ENCODE assay signal across 9 mouse cellular contexts in genomic region chr6:51709340-51710067, GRCm38 (mm10).
A peak's percentile ranks its signal among the peaks of the same experiment; 100 is the strongest.
DNase-seq lines count a peak whose midpoint lies in the region; ATAC-seq and TF ChIP-seq lines count a peak whose summit lies in the region.
"Had no signal": no experiment of that assay in that cellular context is flagged by ENCODE, and none has a peak within 500 bp of the region (broad histone marks: within the 10 kb centered on the region; RNA-seq: fewer than 3 reads in every experiment).

No protein-coding gene starts in this region.

- H3K4me2 ChIP-seq in hindbrain, embryonic 12.5 days (replicated peaks) = no peak overlapping the region
- H3K4me2 ChIP-seq in hindbrain, embryonic 11.5 days (replicated peaks; ENCODE audit: low read depth, low read length) = no peak overlapping the region
- H3K4me2 ChIP-seq in hindbrain, embryonic 16.5 days (ENCODE audit: low read length) = no peak overlapping the region
- no peak overlapping the region for H3K4me2 ChIP-seq in stomach, postnatal 0 days (replicated peaks; ENCODE audit: low read depth)

- H3K36me3 ChIP-seq in hindbrain, embryonic 12.5 days = no peaks in the 10 kb centered on the region
- H3K36me3 ChIP-seq in hindbrain, embryonic 11.5 days (ENCODE audit: control insufficient read depth, insufficient read depth, low read length) = no peaks in the 10 kb centered on the region
- H3K36me3 ChIP-seq in hindbrain, embryonic 16.5 days (ENCODE audit: control insufficient read depth, insufficient read depth, low read length) = no peaks in the 10 kb centered on the region
- no peaks in the 10 kb centered on the region for H3K36me3 ChIP-seq in stomach, postnatal 0 days (ENCODE audit: control insufficient read depth, insufficient read depth, low read length)

- peak overlapping the region; percentile 57 for H3K27ac ChIP-seq in hindbrain, embryonic 12.5 days
- no peak overlapping the region for H3K27ac ChIP-seq in hindbrain, embryonic 11.5 days (ENCODE audit: low read depth, low read length)
- H3K27ac ChIP-seq in hindbrain, embryonic 16.5 days (ENCODE audit: low read depth, low read length) = peak overlapping the region; percentile 42
- no peak overlapping the region for H3K27ac ChIP-seq in stomach, postnatal 0 days (replicated peaks)

- H3K9me3 ChIP-seq in hindbrain, embryonic 12.5 days (replicated peaks) = no peaks in the 10 kb centered on the region
- H3K9me3 ChIP-seq in hindbrain, embryonic 11.5 days (ENCODE audit: control insufficient read depth, low read length) = no peaks in the 10 kb centered on the region
- H3K9me3 ChIP-seq in hindbrain, embryonic 16.5 days (ENCODE audit: control insufficient read depth, low read length) = no peaks in the 10 kb centered on the region
- H3K9me3 ChIP-seq in stomach, postnatal 0 days (ENCODE audit: control insufficient read depth, low read length) = no peaks in the 10 kb centered on the region

- 41% methylated on average over 11 of the region's 11 CpGs for WGBS in hindbrain, embryonic 12.5 days
- WGBS in hindbrain, embryonic 11.5 days = 45% methylated on average over 11 of the region's 11 CpGs
- WGBS in hindbrain, embryonic 16.5 days = 39% methylated on average over 11 of the region's 11 CpGs
- WGBS in stomach, postnatal 0 days = 41% methylated on average over 11 of the region's 11 CpGs

- H3K27me3 ChIP-seq in hindbrain, embryonic 12.5 days = no peaks in the 10 kb centered on the region
- no peaks in the 10 kb centered on the region for H3K27me3 ChIP-seq in hindbrain, embryonic 11.5 days (ENCODE audit: control insufficient read depth, insufficient read depth, low read length)
- no peaks in the 10 kb centered on the region for H3K27me3 ChIP-seq in hindbrain, embryonic 16.5 days (replicated peaks; ENCODE audit: control insufficient read depth, insufficient read depth, low read length)
- no peaks in the 10 kb centered on the region for H3K27me3 ChIP-seq in stomach, postnatal 0 days (ENCODE audit: control insufficient read depth, insufficient read depth, low read length)

- no peak overlapping the region for H3K4me3 ChIP-seq in hindbrain, embryonic 12.5 days
- H3K4me3 ChIP-seq in hindbrain, embryonic 11.5 days (ENCODE audit: low read depth, low read length) = no peak overlapping the region
- H3K4me3 ChIP-seq in hindbrain, embryonic 16.5 days (ENCODE audit: low read length) = no peak overlapping the region
- H3K4me3 ChIP-seq in stomach, postnatal 0 days (ENCODE audit: low read depth, low read length) = no peak overlapping the region
- H3K4me3 ChIP-seq: erythroblast, embryonic 14.5 days had no signal

- no peak for TF ChIP-seq EP300 in stomach, postnatal 0 days (optimal IDR thresholded peaks at IDR 0.05)

- no peak for TF ChIP-seq CTCF in stomach, postnatal 0 days (IDR thresholded peaks at IDR 0.05; ENCODE audit: low read depth)

- no peak for DNase-seq in hindbrain, embryonic 11.5 days (ENCODE audit: low spot score)
- peak; percentile 42 to 50 for DNase-seq in adrenal gland, adult 18-20 months (ENCODE audit: low spot score in 2 of 2)
- DNase-seq in lung, postnatal 4 days = peak; percentile 30 to 42
- DNase-seq in stomach, postnatal 0 days (ENCODE audit: low spot score) = no peak
- DNase-seq in MN1 (ENCODE audit: low spot score) = no peak
- DNase-seq in left cerebral cortex, adult 18-20 months (ENCODE audit: low spot score in 2 of 2) = no peak

- ATAC-seq in hindbrain, embryonic 12.5 days (ENCODE audit: low FRiP score) = 0 out of 2 replicates have a peak, but pooled peaks have one; percentile 26
- ATAC-seq in hindbrain, embryonic 11.5 days (ENCODE audit: low FRiP score) = no peak
- ATAC-seq in hindbrain, embryonic 16.5 days = no peak
- no peak for ATAC-seq in stomach, postnatal 0 days (ENCODE audit: low FRiP score, low TSS enrichment)

- peaks cover 18% of the 10 kb centered on the region for H3K4me1 ChIP-seq in hindbrain, embryonic 12.5 days
- peaks cover 4% of the 10 kb centered on the region; the same call in 1 of the 2 replicates for H3K4me1 ChIP-seq in hindbrain, embryonic 11.5 days (replicated peaks; ENCODE audit: control insufficient read depth, insufficient read depth, low read length)
- peaks cover 10% of the 10 kb centered on the region for H3K4me1 ChIP-seq in hindbrain, embryonic 16.5 days (ENCODE audit: control insufficient read depth, insufficient read depth, low read depth, low read length)
- H3K4me1 ChIP-seq in stomach, postnatal 0 days (replicated peaks; ENCODE audit: control insufficient read depth, insufficient read depth) = no peaks in the 10 kb centered on the region

- no peak overlapping the region for H3K9ac ChIP-seq in hindbrain, embryonic 12.5 days
- H3K9ac ChIP-seq in hindbrain, embryonic 11.5 days (ENCODE audit: low read depth, low read length) = no peak overlapping the region
- no peak overlapping the region for H3K9ac ChIP-seq in hindbrain, embryonic 16.5 days (ENCODE audit: low read depth, low read length)
- H3K9ac ChIP-seq in stomach, postnatal 0 days (ENCODE audit: low read length) = no peak overlapping the region

Comparison
In these comparisons a context has a peak if more than half of its experiments do, and no peak if none do; other contexts are left out.
1. H3K27ac ChIP-seq: peak in hindbrain, embryonic 12.5 days (single experiment) and hindbrain, embryonic 16.5 days (single experiment); none in hindbrain, embryonic 11.5 days (single experiment) and stomach, postnatal 0 days (single experiment).
2. DNase-seq: peak in adrenal gland, adult 18-20 months (2 of 2) and lung, postnatal 4 days (2 of 2); none in hindbrain, embryonic 11.5 days (single experiment), stomach, postnatal 0 days (single experiment), MN1 (single experiment) and left cerebral cortex, adult 18-20 months (0 of 2).